Mouse (Mus musculus): ENCODE results near the gene Ly6c1. TPM values are rescaled to one million over a fixed set of nuclear protein-coding genes. Genes with fewer than 3 reads are reported as not detected.
A peak's percentile ranks its signal among the peaks of the same experiment; 100 is the strongest.
"Not testable (repeated sequence)": the region's sequence is repeated elsewhere in the genome, so short reads cannot be mapped to it uniquely, and the experiment has no call there.

The Ly6c1 gene
- 0.44 and 0.62 TPM in 2 replicates for polyA plus RNA-seq (2014; fragmentation: Nextera tagmentation; extraction: Ambion mirVana)

DNA sequence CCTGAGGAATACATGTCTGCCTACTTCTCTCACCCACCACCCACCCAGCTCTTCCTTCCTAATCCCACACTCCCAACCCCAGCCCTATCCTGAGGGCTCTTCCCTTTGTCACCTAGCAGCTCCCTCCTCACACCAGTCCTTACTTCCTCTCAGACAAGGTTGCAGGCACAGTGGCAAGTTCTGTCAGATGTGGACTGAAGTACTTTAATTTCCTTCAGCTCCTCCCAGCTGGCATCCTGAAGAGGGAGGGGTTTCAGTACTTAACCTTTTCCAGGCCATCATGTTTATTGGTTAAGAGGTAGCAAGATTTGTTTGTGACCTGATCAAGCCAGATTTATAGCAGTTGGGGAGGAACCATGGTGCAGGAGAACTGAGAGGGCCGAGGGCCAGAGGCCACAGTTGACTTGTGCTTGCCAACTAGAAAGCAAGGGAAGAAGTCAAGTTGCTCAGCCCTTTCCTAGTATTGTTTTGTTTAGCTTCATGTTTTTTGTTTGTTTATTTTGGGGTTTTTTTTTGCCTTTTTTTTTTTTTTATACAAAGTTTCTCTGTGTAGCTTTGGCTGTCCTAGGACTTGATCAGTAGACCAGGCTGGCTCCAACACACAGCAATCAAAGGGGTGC, at the start of gene Ly6c1:
Gene Ly6c1 (minus strand): TSS at position 189 of the 620 bp plus-strand sequence.
- ATAC-seq (ENCODE audit: low FRiP score); H3K4me2 ChIP-seq; H3K9ac ChIP-seq (ENCODE audit: low read length); H3K9me3 ChIP-seq (ENCODE audit: control insufficient read depth, low read length); H3K27ac ChIP-seq (ENCODE audit: low read depth, low read length); H3K4me1 ChIP-seq (ENCODE audit: control insufficient read depth, insufficient read depth, low read length); DNase-seq (ENCODE audit: low spot score, missing footprints); H3K4me3 ChIP-seq (ENCODE audit: low read depth, low read length); H3K36me3 ChIP-seq (ENCODE audit: control insufficient read depth, insufficient read depth, low read length); H3K27me3 ChIP-seq (ENCODE audit: control insufficient read depth, insufficient read depth, low read length): not testable (repeated sequence)
- 82% methylated on average over 1 of the region's 1 CpGs for WGBS

DNA sequence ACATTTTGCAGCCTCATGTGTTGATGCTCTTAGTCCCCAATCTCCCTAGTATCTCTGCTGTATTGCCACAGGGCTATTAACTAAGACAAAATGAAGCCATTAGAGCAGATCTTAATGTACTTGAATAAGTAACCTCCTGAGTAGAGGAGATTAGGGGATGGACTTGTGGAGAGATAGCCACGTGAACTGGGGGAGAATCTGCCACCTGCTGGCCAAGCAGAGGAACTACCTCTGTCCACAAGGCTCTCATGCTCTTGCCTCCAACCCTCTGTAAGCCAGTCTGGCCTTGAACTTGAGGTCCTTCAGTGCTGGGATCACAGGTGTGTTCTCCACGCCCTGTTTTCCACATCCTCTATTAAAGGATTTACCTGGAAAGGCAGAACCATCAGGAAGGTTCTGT, 39.4 kb upstream of the Ly6c1 start:
- not testable (repeated sequence) for H3K4me2 ChIP-seq; H3K9ac ChIP-seq (ENCODE audit: low read length); H3K4me1 ChIP-seq (ENCODE audit: control insufficient read depth, insufficient read depth, low read length); H3K9me3 ChIP-seq (ENCODE audit: control insufficient read depth, low read length); H3K36me3 ChIP-seq (ENCODE audit: control insufficient read depth, insufficient read depth, low read length); H3K27me3 ChIP-seq (ENCODE audit: control insufficient read depth, insufficient read depth, low read length); H3K27ac ChIP-seq (ENCODE audit: low read depth, low read length); H3K4me3 ChIP-seq (ENCODE audit: low read depth, low read length); DNase-seq (ENCODE audit: low spot score, missing footprints); ATAC-seq (ENCODE audit: low FRiP score)
- WGBS, result 12% methylated on average over 2 of the region's 2 CpGs

DNA sequence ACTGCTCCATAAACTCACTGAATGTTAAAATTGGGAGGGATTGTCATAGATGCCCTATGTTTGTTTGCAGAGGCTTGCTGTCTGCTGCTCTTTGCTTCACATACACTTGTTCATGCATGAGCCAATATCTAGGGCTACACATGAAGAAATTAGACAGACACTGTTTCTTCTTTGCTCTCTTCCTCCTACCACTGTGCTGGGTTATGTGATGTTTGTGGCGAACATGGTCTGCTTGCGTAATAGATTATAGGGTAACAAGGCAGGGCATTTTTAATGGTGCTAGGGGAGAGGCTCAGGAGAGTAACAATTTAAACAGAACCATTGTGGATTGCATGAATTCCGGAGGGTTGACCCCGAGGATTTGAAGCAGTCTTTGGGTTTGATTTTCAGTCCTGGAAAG, 21.3 kb upstream of the Ly6c1 start:
- Histone ChIP-seq H3K9ac (ENCODE audit: low read length) (no peak overlapping the region), H3K27me3 (ENCODE audit: control insufficient read depth, insufficient read depth, low read length) (no peaks in the 10 kb centered on the region), H3K4me2 (no peak overlapping the region), H3K36me3 (ENCODE audit: control insufficient read depth, insufficient read depth, low read length) (no peaks in the 10 kb centered on the region), H3K4me1 (ENCODE audit: control insufficient read depth, insufficient read depth, low read length) (no peaks in the 10 kb centered on the region), H3K27ac (ENCODE audit: low read depth, low read length) (no peak overlapping the region), H3K9me3 (ENCODE audit: control insufficient read depth, low read length) (no peaks in the 10 kb centered on the region), H3K4me3 (ENCODE audit: low read depth, low read length) (no peak overlapping the region)
- ATAC-seq (ENCODE audit: low FRiP score) (no peak), DNase-seq (ENCODE audit: low spot score, missing footprints) (no peak)
- WGBS, result 93% methylated on average over 4 of the region's 4 CpGs

DNA sequence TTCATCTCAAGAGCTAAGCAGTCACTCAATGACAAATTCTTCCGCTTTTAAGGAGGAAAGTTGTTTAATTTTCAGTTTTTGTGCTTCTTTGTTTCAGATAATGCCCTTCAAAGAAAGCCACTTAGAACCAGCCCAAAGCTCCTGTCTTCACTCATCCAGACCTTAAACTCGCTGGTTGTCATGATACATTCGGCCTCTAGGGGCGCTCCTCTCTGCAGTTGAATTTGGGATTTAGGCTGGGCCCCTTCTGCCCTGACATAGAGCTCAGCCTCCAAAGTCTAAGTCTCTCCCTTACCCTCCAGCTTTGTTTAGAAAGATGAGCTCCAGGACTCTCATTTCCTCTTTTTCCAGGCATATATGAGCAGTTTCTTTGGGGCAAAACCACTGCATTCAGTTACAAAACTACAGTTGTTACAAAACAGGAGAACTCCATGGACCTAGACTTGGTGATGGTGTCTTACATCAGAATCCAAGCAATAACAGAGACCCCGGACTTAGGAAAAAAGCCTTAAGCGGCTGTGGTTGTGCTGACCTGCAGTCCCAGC, 13.5 kb upstream of the Ly6c1 start:
- DNase-seq (ENCODE audit: low spot score, missing footprints), result peak; percentile 94
- not testable (repeated sequence) for H3K36me3 ChIP-seq (ENCODE audit: control insufficient read depth, insufficient read depth, low read length); H3K9me3 ChIP-seq (ENCODE audit: control insufficient read depth, low read length); H3K4me3 ChIP-seq (ENCODE audit: low read depth, low read length); H3K27ac ChIP-seq (ENCODE audit: low read depth, low read length); ATAC-seq (ENCODE audit: low FRiP score); H3K9ac ChIP-seq (ENCODE audit: low read length); H3K27me3 ChIP-seq (ENCODE audit: control insufficient read depth, insufficient read depth, low read length); H3K4me2 ChIP-seq; H3K4me1 ChIP-seq (ENCODE audit: control insufficient read depth, insufficient read depth, low read length)
- 33% methylated on average over 6 of the region's 6 CpGs for WGBS

DNA sequence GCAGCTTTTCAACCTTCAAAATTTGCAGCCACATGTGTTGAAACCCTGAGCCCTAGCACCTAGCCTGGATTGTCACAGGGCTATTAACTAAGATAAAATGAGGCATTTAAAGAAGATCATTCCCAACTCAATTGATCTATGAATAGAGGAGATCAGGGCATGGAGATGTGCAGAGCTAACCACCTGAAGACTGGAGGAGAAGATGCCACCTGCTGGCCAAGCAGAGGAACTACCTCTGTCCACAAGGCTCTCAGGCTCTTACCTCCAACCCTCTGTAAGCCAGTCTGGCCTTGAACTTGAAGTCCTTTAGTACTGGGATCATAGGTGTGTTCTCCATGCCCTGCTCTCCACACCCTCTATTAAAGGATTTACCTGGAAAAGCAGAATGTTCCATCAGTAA, 11.9 kb upstream of the Ly6c1 start:
- no peaks in the 10 kb centered on the region for H3K9me3 ChIP-seq (ENCODE audit: control insufficient read depth, low read length)
- no peak overlapping the region for H3K9ac ChIP-seq (ENCODE audit: low read length)
- no peak overlapping the region for H3K4me3 ChIP-seq (ENCODE audit: low read depth, low read length)
- H3K27ac ChIP-seq (ENCODE audit: low read depth, low read length), result no peak overlapping the region
- H3K4me1 ChIP-seq (ENCODE audit: control insufficient read depth, insufficient read depth, low read length), result no peaks in the 10 kb centered on the region
- peak; percentile 85 for DNase-seq (ENCODE audit: low spot score, missing footprints)
- H3K36me3 ChIP-seq (ENCODE audit: control insufficient read depth, insufficient read depth, low read length), result no peaks in the 10 kb centered on the region
- H3K27me3 ChIP-seq (ENCODE audit: control insufficient read depth, insufficient read depth, low read length), result no peaks in the 10 kb centered on the region
- no peak for ATAC-seq (ENCODE audit: low FRiP score)
- H3K4me2 ChIP-seq, result no peak overlapping the region

DNA sequence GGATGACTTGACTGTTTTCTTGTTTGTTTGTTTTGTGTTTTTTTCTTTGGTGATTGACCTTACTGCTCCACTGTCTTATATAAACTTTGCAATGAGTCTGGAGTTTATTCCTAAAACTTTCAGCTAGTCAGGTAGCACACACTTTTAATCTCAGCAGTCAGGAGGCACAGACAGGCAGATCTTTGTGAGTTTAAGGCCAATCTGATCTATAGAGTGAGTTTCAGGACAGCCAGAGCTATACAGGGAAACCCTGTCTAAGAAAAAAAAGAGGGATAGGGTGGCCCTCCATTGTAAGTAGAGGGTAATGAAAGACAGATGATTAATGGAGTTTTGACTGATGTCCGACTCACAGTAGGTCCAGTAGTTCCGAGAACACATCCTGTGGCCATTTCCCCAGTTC, 7.4 kb upstream of the Ly6c1 start:
- Histone ChIP-seq H3K4me3 (ENCODE audit: low read depth, low read length) (no peak overlapping the region), H3K4me1 (ENCODE audit: control insufficient read depth, insufficient read depth, low read length) (no peaks in the 10 kb centered on the region), H3K36me3 (ENCODE audit: control insufficient read depth, insufficient read depth, low read length) (no peaks in the 10 kb centered on the region), H3K27me3 (ENCODE audit: control insufficient read depth, insufficient read depth, low read length) (no peaks in the 10 kb centered on the region), H3K4me2 (no peak overlapping the region), H3K27ac (ENCODE audit: low read depth, low read length) (no peak overlapping the region), H3K9ac (ENCODE audit: low read length) (no peak overlapping the region), H3K9me3 (ENCODE audit: control insufficient read depth, low read length) (no peaks in the 10 kb centered on the region)
- DNase-seq (ENCODE audit: low spot score, missing footprints) (no peak), ATAC-seq (ENCODE audit: low FRiP score) (no peak)
- 82% methylated on average over 2 of the region's 2 CpGs for WGBS

DNA sequence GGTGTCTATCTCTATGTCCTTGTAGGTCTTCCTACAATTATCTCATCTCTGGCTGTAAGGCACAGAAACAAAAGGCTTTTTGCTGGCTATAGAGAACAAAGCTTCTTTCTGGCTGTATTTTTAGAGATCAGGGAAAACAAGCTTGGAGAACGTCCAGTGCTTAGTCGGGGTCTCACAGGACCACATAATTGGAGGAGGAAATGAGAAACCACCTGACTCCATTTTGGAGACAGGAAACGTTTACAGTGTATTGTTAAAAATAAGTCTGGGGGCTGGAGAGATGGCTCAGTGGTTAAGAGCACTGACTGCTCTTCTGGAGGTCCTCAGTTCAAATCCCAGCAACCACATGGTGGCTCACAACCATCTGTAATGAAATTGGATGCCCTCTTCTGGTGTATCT, 6.8 kb upstream of the Ly6c1 start:
- not testable (repeated sequence) for H3K27me3 ChIP-seq (ENCODE audit: control insufficient read depth, insufficient read depth, low read length); H3K9ac ChIP-seq (ENCODE audit: low read length); DNase-seq (ENCODE audit: low spot score, missing footprints); H3K36me3 ChIP-seq (ENCODE audit: control insufficient read depth, insufficient read depth, low read length); H3K9me3 ChIP-seq (ENCODE audit: control insufficient read depth, low read length); H3K27ac ChIP-seq (ENCODE audit: low read depth, low read length); ATAC-seq (ENCODE audit: low FRiP score); H3K4me2 ChIP-seq; H3K4me1 ChIP-seq (ENCODE audit: control insufficient read depth, insufficient read depth, low read length); H3K4me3 ChIP-seq (ENCODE audit: low read depth, low read length)
- 59% methylated on average over 3 of the region's 3 CpGs for WGBS

DNA sequence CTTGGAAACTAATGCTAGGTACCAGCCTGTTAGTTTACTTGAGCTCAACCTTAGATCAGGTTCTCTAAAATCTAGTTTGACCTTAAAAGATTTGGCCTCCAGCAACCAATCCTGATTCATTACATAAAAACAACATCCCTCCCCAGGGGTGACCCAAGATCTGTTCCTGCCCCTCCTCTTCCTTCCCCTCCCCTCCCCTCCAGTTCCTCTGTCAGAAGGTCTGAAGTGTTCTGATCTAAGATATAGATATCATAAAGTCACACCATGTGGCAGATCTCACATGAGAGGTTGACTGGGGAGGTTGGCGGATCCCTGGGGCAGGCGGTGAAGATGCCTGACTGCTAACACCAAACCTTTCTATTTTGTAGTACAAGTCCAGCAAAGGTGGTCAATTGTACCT, 3.8 kb upstream of the Ly6c1 start:
- H3K27me3 ChIP-seq (ENCODE audit: control insufficient read depth, insufficient read depth, low read length); H3K27ac ChIP-seq (ENCODE audit: low read depth, low read length); H3K4me1 ChIP-seq (ENCODE audit: control insufficient read depth, insufficient read depth, low read length); H3K36me3 ChIP-seq (ENCODE audit: control insufficient read depth, insufficient read depth, low read length); H3K9me3 ChIP-seq (ENCODE audit: control insufficient read depth, low read length); ATAC-seq (ENCODE audit: low FRiP score); H3K4me3 ChIP-seq (ENCODE audit: low read depth, low read length); DNase-seq (ENCODE audit: low spot score, missing footprints); H3K9ac ChIP-seq (ENCODE audit: low read length); H3K4me2 ChIP-seq: not testable (repeated sequence)
- WGBS, result 90% methylated on average over 2 of the region's 2 CpGs

DNA sequence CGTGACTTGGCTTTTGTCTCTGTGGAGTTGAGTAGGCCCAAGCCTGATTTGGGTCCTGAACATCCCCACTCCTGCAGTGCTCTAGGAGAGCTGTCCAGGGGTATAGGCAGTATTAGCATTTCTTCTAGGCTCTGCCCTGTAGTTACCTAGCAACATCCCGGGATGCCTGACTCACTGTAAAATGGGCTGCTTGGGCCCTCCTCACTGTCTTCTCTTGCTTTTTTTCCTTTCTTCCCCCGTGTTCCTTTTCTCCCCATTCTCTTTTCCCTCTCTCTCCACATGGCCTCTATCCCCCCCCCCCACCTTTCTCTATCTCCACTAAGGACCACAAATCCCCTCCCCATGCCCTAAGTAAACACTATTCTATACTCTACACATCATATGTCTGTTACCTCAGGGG, 2.5 kb upstream of the Ly6c1 start:
- not testable (repeated sequence) for H3K9ac ChIP-seq (ENCODE audit: low read length); H3K4me3 ChIP-seq (ENCODE audit: low read depth, low read length); H3K36me3 ChIP-seq (ENCODE audit: control insufficient read depth, insufficient read depth, low read length); DNase-seq (ENCODE audit: low spot score, missing footprints); H3K4me2 ChIP-seq; H3K9me3 ChIP-seq (ENCODE audit: control insufficient read depth, low read length); H3K4me1 ChIP-seq (ENCODE audit: control insufficient read depth, insufficient read depth, low read length); H3K27me3 ChIP-seq (ENCODE audit: control insufficient read depth, insufficient read depth, low read length); H3K27ac ChIP-seq (ENCODE audit: low read depth, low read length); ATAC-seq (ENCODE audit: low FRiP score)
- WGBS, result 63% methylated on average over 3 of the region's 3 CpGs

All from midbrain, embryonic 11.5 days (tissue).